Mouse (Mus musculus) embryonic facial prominence, embryonic 10.5 days (tissue): ENCODE results near the gene Dnah8. TPM values are rescaled to one million over a fixed set of nuclear protein-coding genes. Genes with fewer than 3 reads are reported as not detected.

Source experiments
- DNase-seq: peaks from one replicate; pipeline ENCODE4 v3.0.0-alpha.2; 2017; ENCODE audit warnings: low spot score
- H3K27ac ChIP-seq: fragments of 300-500 bp; sonication (generic); replicated peaks from 2 replicates; pipeline ENCODE4 v1.5.1; 2016; ENCODE audit warnings: mild to moderate bottlenecking
- H3K27me3 ChIP-seq: fragments of 300-500 bp; sonication (generic); replicated peaks from 2 replicates; pipeline ENCODE4 v1.6.1; 2016; ENCODE audit warnings: low read depth, mild to moderate bottlenecking; ENCODE audit not compliant: poor library complexity, severe bottlenecking
- H3K36me3 ChIP-seq: fragments of 300-500 bp; sonication (generic); replicated peaks from 2 replicates; pipeline ENCODE4 v1.6.1; 2016; ENCODE audit warnings: mild to moderate bottlenecking, moderate library complexity
- H3K4me1 ChIP-seq: fragments of 300-500 bp; sonication (generic); 2 replicates; pipeline ENCODE4 v1.6.1; 2016
- H3K4me3 ChIP-seq: fragments of 300-500 bp; sonication (generic); 2 replicates; pipeline ENCODE4 v1.5.1; 2016; ENCODE audit warnings: mild to moderate bottlenecking, moderate library complexity
- H3K9me3 ChIP-seq: fragments of 300-500 bp; sonication (generic); 2 replicates; pipeline ENCODE4 v1.6.1; 2016; ENCODE audit warnings: mild to moderate bottlenecking
- WGBS: fragments of 180-500 bp; shearing (Covaris S2); methylation state at CpG from one replicate; pipeline ENCODE4 v1.1.7; 2016; 5-methylcytosine and 5-hydroxymethylcytosine counted together
- polyA plus RNA-seq: library from polyadenylated mRNA; unstranded; fragments of >200 nt; fragmentation: Nextera tagmentation; extraction: Ambion mirVana; gene quantifications from 2 replicates; pipeline ENCODE4 v1.2.1, GENCODE M21; 2016

Gene Dnah8
- polyA plus RNA-seq, 1 experiment from 2014 or later, result 0.88 TPM

DNA sequence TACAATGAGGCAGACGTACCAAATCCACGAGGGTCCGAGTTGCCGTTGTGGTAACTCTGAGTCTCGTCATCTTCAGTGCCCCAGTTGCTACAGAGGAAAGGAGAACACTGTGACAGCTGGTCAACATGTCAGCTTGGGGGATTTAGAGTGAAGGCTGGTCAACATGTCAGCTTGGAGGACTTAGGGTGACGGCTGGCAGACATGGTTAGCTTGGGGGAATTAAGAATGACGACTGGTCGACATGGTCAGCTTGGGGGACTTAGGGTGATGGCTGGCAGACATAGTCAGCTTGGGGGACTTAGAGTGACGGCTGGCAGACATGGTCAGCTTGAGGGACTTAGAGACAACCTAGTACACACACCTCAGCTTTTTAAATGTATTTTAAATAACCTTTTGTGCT lies 26.4 kb upstream of the Dnah8 start:
- Histone ChIP-seq H3K27me3 (no peaks in the 10 kb centered on the region), H3K27ac (no peak overlapping the region), H3K4me1 (peaks cover 13% of the 10 kb centered on the region), H3K9me3 (0 out of 2 replicates have a peak, but pooled peaks cover 6% of the 10 kb centered on the region), H3K36me3 (peaks cover 91% of the 10 kb centered on the region), H3K4me3 (no peak overlapping the region)
- DNase-seq, result no peak
- WGBS, result 96% methylated on average over 9 of the region's 9 CpGs

DNA sequence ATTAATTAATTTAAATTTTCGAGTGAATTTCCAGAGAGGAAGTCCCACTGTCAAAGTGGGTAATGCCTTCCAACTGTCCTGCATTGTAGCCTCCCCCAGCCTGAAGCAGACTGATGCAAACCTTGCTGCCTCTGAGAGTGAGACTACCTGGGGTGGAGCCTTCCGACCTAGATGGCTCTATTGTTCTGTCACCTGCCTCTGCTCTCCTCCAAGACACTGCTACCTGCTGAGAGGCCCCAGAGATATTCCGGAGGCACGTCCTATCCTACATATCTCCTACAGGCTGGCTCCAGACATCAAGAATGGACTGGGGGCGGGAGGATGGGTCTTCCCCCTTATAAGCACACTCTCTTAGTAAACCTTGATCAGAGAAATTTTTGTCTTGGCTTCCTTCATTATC lies 25.9 kb upstream of the Dnah8 start:
- H3K4me1 ChIP-seq, result peaks cover 13% of the 10 kb centered on the region
- H3K27ac ChIP-seq, result no peak overlapping the region
- WGBS, result 80% methylated on average over 5 of the region's 5 CpGs
- H3K4me3 ChIP-seq, result no peak overlapping the region
- H3K36me3 ChIP-seq, result peaks cover 92% of the 10 kb centered on the region
- DNase-seq, result no peak
- H3K9me3 ChIP-seq, result 0 out of 2 replicates have a peak, but pooled peaks cover 6% of the 10 kb centered on the region
- no peaks in the 10 kb centered on the region for H3K27me3 ChIP-seq

DNA sequence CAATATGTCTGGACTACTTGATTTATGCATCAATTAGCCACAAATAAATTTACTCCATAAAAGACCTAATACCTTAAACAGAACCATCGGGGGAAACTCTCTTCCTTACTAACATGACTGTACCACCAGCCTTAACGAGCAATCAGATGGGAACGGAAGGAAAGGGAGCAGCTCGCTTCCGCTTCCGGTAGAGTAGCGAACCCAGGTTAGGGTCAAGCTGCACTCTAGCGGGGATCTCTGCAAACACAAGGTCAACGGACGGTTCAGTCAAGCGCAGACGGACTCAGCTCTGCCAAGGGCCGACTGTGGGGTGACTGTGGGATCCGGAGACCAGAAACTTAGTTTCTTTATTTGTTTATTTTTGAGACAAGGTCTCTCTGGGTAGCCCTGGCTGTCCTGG lies 22.0 kb upstream of the Dnah8 start:
- Histone ChIP-seq H3K27ac (no peak overlapping the region), H3K36me3 (peaks cover 75% of the 10 kb centered on the region), H3K4me3 (no peak overlapping the region), H3K9me3 (0 out of 2 replicates have a peak, but pooled peaks cover 2% of the 10 kb centered on the region), H3K27me3 (no peaks in the 10 kb centered on the region), H3K4me1 (peaks cover 12% of the 10 kb centered on the region)
- no peak for DNase-seq
- 94% methylated on average over 14 of the region's 14 CpGs for WGBS

DNA sequence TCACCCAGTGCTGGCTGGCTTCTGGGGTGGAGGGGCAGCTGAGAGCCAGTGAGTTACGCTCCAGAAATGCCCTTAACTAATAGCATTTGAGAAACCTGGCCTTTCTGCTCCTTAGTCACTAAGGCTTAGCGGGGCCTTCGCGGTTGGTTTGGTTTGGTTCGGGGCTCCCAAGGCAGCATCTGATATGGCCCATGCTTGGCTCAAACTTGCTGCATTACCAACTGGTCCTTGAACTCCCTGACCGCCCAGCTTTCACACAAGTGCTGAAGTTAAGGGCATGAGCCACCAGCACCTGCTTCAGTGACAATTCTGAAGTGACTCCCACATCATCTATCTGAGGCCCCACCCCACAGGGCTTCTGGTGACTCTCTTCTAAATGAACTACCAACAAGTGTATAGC lies 19.9 kb upstream of the Dnah8 start:
- Histone ChIP-seq H3K27me3 (no peaks in the 10 kb centered on the region), H3K4me1 (peaks cover 24% of the 10 kb centered on the region), H3K9me3 (no peaks in the 10 kb centered on the region), H3K27ac (no peak overlapping the region), H3K4me3 (no peak overlapping the region), H3K36me3 (peaks cover 58% of the 10 kb centered on the region)
- 90% methylated on average over 6 of the region's 6 CpGs for WGBS
- DNase-seq, result no peak

DNA sequence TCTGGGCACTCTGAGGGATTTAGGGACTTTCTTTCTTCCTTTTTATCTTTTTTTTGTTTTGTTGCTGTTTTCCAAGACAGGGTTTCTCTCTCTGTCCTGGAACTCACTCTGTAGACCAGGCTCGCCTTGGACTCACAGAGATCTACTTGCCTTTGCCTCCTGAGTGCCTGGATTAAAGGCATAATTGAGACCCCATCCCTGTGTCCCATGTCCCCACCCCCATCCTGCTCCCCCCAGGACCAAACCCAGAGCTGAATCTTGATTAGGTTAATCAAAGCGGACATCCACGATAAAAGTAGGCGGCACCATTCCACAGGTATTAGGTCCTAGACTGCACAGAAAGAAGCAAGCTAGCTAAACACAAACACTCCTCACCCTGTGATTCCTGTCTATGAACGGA lies 19.2 kb upstream of the Dnah8 start:
- Histone ChIP-seq H3K4me1 (peaks cover 24% of the 10 kb centered on the region), H3K36me3 (peaks cover 56% of the 10 kb centered on the region), H3K4me3 (no peak overlapping the region), H3K27me3 (no peaks in the 10 kb centered on the region), H3K27ac (no peak overlapping the region), H3K9me3 (no peaks in the 10 kb centered on the region)
- DNase-seq, result no peak
- WGBS, result 87% methylated on average over 5 of the region's 5 CpGs

DNA sequence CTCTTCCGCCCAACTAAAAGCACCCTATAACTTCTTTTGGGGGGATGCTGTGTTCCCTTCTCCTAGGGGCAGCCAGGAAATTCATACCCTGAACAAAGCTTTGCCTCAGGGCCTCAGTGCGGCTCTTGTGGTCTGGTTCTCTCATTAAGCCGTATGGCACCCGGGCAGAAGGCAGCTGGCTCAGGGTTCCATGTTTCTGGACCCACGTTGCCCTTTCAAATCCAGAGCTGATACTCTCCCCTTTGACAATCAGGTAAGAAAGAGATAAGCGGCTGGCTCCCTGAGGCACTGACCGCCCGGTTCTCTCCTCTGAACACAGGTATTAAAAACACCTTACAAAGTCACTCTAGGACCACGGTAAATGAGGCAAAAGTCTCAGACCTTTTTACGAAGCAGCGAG lies 17.9 kb upstream of the Dnah8 start:
- no peak overlapping the region for H3K27ac ChIP-seq
- peaks cover 31% of the 10 kb centered on the region for H3K4me1 ChIP-seq
- no peak overlapping the region for H3K4me3 ChIP-seq
- WGBS, result 91% methylated on average over 11 of the region's 11 CpGs
- H3K27me3 ChIP-seq, result no peaks in the 10 kb centered on the region
- no peaks in the 10 kb centered on the region for H3K9me3 ChIP-seq
- no peak for DNase-seq
- H3K36me3 ChIP-seq, result peaks cover 45% of the 10 kb centered on the region

DNA sequence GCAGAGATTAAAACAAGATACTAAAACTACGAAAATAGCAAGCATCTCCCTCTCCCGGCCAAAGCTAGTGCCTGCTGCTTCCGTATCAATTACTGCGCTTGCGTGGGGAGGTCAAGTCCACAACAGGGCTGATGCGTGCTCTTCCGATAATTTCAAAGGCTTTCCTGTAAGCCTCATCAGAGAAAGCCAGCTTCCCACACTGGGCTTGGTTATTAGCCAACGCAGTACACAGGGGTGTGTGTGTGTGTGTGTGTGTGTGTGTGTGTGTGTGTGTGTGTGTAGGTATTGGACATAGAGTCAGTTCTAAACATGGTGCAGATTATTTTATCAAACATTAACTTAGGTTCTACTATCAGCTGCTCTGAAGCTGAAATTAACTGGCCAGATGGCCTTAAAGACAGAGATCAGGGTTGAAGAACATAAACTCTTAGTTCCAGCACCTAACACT lies 17.5 kb upstream of the Dnah8 start:
- H3K4me3 ChIP-seq, result no peak overlapping the region
- H3K36me3 ChIP-seq, result peaks cover 41% of the 10 kb centered on the region
- H3K27me3 ChIP-seq, result no peaks in the 10 kb centered on the region
- H3K27ac ChIP-seq, result no peak overlapping the region
- DNase-seq, result no peak
- WGBS, result 93% methylated on average over 8 of the region's 8 CpGs
- no peaks in the 10 kb centered on the region for H3K9me3 ChIP-seq
- peaks cover 35% of the 10 kb centered on the region for H3K4me1 ChIP-seq

DNA sequence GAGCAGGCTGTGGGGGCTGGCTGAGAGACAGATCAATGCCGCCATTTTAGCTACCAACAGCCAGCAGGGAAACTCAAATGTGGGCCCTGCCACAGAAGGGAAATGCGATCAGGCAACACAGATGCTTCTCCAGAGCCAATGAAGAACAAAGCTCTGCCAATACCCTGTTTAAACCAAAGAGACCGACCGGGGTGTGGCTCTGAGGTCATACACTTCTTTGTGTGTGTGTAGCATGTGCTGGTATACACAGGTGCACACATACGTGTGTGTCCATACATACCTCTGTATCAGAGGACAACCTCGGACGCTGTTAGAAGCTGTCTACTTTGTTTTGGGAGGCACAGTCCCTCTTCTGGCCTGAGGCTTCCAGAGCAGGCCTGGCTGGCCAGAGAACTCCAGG lies 16.8 kb upstream of the Dnah8 start:
- H3K27ac ChIP-seq, result peak overlapping the region; percentile 44
- H3K4me3 ChIP-seq, result no peak overlapping the region
- peaks cover 38% of the 10 kb centered on the region for H3K4me1 ChIP-seq
- no peaks in the 10 kb centered on the region for H3K9me3 ChIP-seq
- no peaks in the 10 kb centered on the region for H3K27me3 ChIP-seq
- DNase-seq, result no peak
- WGBS, result 91% methylated on average over 7 of the region's 7 CpGs
- H3K36me3 ChIP-seq, result peaks cover 34% of the 10 kb centered on the region

DNA sequence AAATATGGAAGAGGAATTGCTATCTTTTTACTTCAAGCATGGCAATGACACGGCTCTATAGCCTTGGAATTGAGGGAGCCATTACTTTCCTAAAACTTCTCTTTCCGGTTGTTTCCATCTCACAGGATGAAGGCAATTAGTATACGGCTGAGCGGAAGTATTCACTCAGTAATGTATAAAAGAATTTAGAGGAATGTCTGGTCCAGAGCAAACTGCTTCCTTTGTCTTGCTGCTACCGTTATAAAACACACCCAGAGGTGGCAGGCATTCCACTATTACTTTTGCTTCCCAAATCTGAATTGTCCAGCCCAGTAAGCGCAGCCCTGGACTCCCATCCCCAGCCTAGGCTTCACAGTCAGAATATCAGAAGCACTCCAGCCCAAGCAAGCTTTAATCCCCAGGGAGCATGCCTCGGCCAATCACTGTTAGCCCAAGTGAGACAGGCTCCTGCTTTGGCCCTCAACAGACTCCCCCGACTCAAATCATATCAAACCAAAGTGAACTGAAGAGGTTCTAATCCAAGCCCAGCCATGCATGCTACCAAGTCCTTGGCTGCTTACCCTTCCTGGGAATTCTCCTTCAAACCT lies 16.2 kb upstream of the Dnah8 start:
- Histone ChIP-seq H3K4me1 (peaks cover 38% of the 10 kb centered on the region), H3K27me3 (no peaks in the 10 kb centered on the region), H3K36me3 (peaks cover 27% of the 10 kb centered on the region), H3K27ac (peak overlapping the region; percentile 45; the same call in 1 of the 2 replicates), H3K4me3 (no peak overlapping the region), H3K9me3 (no peaks in the 10 kb centered on the region)
- 70% methylated on average over 8 of the region's 8 CpGs for WGBS
- no peak for DNase-seq

DNA sequence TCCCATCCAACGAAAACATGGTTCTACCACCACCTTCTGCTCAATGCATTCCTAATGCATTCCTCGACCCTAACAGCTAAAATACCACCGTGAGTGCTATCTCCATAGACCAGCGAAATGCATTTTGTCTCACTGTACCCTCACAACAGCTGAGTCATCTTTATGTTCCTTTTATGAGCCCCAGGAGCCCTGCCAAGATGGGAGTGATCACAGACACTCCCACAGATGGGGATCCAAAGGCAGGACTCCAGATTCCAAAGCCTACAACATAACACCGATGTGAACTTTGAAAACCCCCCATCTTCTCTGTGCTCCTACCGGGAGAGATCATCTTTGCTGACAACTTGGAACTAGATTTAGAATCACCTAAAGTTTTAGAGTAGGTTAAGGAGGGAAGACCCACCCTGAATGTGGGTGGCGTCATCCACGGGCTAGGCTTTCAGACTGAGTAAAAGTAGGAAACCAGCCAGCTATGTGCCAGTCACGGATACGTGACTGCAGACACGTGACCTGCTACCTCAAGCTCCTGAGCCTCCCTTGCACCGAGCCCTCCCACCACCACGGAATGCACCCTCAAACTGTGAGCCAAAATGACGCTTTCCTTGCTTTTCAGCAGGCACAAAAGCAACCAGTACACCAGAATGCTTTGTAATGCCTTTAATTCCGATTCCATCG lies 14.7 kb upstream of the Dnah8 start:
- Histone ChIP-seq H3K4me1 (peaks cover 38% of the 10 kb centered on the region), H3K4me3 (no peak overlapping the region), H3K9me3 (no peaks in the 10 kb centered on the region), H3K27ac (no peak overlapping the region), H3K27me3 (no peaks in the 10 kb centered on the region), H3K36me3 (peaks cover 15% of the 10 kb centered on the region; the same call in 1 of the 2 replicates)
- 93% methylated on average over 16 of the region's 16 CpGs for WGBS
- DNase-seq, result no peak

DNA sequence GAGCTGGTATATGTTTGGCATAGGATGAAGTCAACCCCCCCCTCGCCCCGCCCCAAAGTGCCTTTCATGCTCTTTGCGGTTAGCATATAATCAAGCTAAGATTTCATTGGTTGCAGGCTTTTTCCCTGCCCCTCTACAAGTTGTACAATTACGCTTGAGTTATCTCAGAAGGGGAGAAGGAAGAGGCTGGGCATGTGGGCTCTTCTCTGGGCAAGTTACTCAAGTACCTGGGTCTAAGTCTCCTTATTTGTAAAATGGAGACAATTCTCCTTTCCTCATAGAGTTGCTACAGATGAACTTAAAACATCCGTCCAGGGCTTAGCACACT lies 14.2 kb upstream of the Dnah8 start:
- no peak overlapping the region for H3K4me3 ChIP-seq
- WGBS, result 95% methylated on average over 5 of the region's 5 CpGs
- no peak for DNase-seq
- H3K27me3 ChIP-seq, result no peaks in the 10 kb centered on the region
- H3K27ac ChIP-seq, result no peak overlapping the region
- no peaks in the 10 kb centered on the region for H3K9me3 ChIP-seq
- peaks cover 36% of the 10 kb centered on the region for H3K4me1 ChIP-seq
- H3K36me3 ChIP-seq, result peaks cover 15% of the 10 kb centered on the region; the same call in 1 of the 2 replicates

DNA sequence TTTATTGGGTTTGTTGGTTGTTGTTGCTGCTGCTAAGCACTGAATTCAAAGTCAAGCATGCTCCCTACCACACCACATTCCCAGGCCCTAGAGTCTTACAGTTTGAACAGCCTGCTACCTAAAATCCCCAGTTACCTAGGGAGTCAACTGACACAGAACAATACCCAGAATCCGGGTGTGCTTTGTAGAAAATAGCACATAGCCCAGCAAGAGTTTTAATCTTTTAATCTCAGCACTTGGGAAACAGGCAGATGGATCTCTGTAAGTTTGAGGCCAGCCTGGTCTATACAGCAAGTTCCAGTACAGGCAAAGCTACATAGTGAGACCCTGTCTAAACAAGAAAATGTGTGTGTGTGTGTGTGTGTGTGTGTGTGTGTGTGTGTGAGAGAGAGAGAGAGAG lies 13.4 kb upstream of the Dnah8 start:
- Histone ChIP-seq H3K4me1 (peaks cover 30% of the 10 kb centered on the region), H3K27me3 (no peaks in the 10 kb centered on the region), H3K9me3 (no peaks in the 10 kb centered on the region), H3K4me3 (peak overlapping the region; percentile 71; the same call in 1 of the 2 replicates), H3K27ac (no peak overlapping the region), H3K36me3 (peaks cover 15% of the 10 kb centered on the region; the same call in 1 of the 2 replicates)
- WGBS, result 70% methylated on average over 1 of the region's 1 CpGs
- DNase-seq, result peak; percentile 4
